Mouse (Mus musculus) megakaryocyte, embryonic 14.5 days (primary cell): ENCODE results near the gene Aebp2. TPM values are rescaled to one million over a fixed set of nuclear protein-coding genes. Genes with fewer than 3 reads are reported as not detected.

Experiments
- H3K27me3 ChIP-seq: replicated peaks from 2 replicates; pipeline ENCODE3; 2012; ENCODE audit warnings: inconsistent platforms
- H3K36me3 ChIP-seq: replicated peaks from 2 replicates; pipeline ENCODE3; 2012; ENCODE audit warnings: low read length, inconsistent platforms, mixed read lengths
- H3K4me1 ChIP-seq: 2 replicates; pipeline ENCODE4 v1.6.1; 2012; ENCODE audit warnings: inconsistent platforms
- H3K4me3 ChIP-seq: replicated peaks from 2 replicates; pipeline ENCODE3; 2012; ENCODE audit warnings: moderate library complexity, mild to moderate bottlenecking, inconsistent platforms
- H3K9me3 ChIP-seq: 2 replicates; pipeline ENCODE4 v1.6.1; 2012; ENCODE audit warnings: inconsistent platforms
- FLI1 ChIP-seq: IDR thresholded peaks from 2 replicates; pipeline ENCODE4 v1.6.1; 2012; ENCODE audit warnings: low read length, inconsistent platforms, mixed read lengths
- GATA1 ChIP-seq: IDR thresholded peaks from 3 replicates; pipeline ENCODE4 v1.6.1; 2012; ENCODE audit warnings: mixed read lengths, low read length, inconsistent platforms, borderline replicate concordance
- polyA plus RNA-seq: library from polyadenylated mRNA; stranded (reverse); fragments of >175 nt; gene quantifications from 2 replicates; pipeline ENCODE4 v1.2.3, GENCODE M21; 2012; ENCODE audit warnings: low replicate concordance; ENCODE audit not compliant: insufficient read depth

Aebp2 gene
- polyA plus RNA-seq, 1 experiment = 10.2 TPM

DNA sequence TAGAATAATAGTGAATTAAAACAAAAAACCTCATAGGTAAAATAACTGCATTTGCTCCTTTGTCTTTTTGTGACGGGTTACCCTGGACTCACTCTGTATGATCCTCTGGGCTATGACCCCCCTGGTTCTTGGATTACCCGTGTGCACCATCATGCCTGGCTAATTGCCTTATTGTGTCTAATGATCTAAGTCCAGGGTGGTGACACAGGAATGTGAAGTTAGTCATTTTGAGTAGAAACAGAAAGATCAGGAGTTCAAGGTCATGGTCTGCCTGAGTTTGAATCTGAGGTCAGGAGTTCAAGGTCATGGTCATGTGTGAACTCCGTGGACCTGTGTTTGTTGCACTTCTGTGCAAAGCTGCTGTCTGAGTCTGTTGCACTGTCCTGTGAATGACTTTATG, 16.7 kb upstream of the Aebp2 start:
- no peaks in the 10 kb centered on the region for H3K4me1 ChIP-seq
- TF ChIP-seq FLI1 (no peak), GATA1 (no peak)
- no peaks in the 10 kb centered on the region for H3K9me3 ChIP-seq
- no peak overlapping the region for H3K4me3 ChIP-seq
- H3K27me3 ChIP-seq = peaks cover 4% of the 10 kb centered on the region
- H3K36me3 ChIP-seq = no peaks in the 10 kb centered on the region

DNA sequence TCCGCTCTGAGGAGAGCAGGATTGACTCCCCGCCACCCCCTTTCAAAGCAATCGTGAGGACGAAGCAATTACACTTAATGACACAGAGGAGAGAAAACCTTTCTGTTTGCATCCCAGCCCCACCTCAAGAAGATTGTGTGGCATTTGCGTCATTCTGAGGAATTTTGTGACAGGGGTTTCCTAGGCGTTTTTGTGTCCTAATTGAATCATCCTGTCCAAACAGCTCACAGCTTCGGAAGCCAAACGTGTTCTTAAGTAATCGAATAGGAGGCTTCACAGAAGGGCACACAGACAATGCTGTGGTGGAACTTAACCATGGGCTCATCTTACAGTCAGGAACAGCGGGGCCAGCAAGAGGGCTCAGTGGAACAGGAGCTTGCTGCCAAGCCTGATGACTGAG, 15.9 kb upstream of the Aebp2 start:
- no peak overlapping the region for H3K4me3 ChIP-seq

DNA sequence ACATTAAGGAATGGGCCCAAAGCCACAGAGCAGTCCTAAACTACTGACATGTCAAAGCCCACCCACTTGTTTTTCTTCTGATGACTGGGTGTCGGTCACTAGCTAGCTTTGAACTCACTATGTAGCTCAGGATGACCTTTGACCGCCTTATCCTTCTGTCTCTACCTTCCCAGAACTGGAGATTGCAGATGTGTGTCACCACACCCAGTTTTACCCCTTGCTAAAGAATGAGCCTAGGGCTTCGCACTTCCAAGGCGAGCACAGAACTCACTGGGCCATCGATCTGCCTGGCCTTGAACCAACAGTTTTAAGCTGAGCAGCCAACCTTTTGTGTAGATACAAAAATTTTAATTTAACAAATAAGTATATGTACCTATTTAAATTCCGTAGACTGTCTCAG, 13.8 kb upstream of the Aebp2 start:
- TF ChIP-seq GATA1 = no peak
- TF ChIP-seq FLI1 = no peak
- Histone ChIP-seq H3K4me3 (no peak overlapping the region), H3K36me3 (no peaks in the 10 kb centered on the region), H3K27me3 (peaks cover 4% of the 10 kb centered on the region), H3K4me1 (0 out of 2 replicates have a peak, but pooled peaks cover 2% of the 10 kb centered on the region), H3K9me3 (no peaks in the 10 kb centered on the region)

More for the DNA sequence above, 15.9 kb upstream of the Aebp2 start:
- peaks cover 4% of the 10 kb centered on the region for H3K27me3 ChIP-seq
- TF ChIP-seq FLI1 (no peak), GATA1 (no peak)
- H3K9me3 ChIP-seq = no peaks in the 10 kb centered on the region
- no peaks in the 10 kb centered on the region for H3K36me3 ChIP-seq
- no peaks in the 10 kb centered on the region for H3K4me1 ChIP-seq

DNA sequence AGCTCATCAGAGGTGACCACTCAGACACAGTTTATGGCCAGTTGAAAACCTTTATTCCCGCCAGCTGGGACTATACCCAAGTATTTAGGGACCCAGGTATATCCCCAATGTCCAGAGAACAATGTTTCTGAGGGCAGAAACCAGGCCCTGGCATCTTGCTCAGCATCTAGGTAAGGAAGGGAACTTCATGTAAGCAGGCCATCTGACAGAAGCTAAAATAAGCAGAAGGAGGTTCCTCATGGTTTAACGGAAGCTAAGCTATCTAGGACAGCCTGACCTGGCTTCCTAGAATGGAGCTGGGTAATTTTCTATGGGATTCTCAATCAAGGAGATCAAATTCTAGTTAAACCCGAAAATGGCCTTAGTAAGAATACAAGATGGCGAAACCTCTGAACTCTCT, 12.9 kb upstream of the Aebp2 start:
- peaks cover 4% of the 10 kb centered on the region; the same call in 1 of the 2 replicates for H3K4me1 ChIP-seq
- no peaks in the 10 kb centered on the region for H3K36me3 ChIP-seq
- no peaks in the 10 kb centered on the region for H3K9me3 ChIP-seq
- H3K27me3 ChIP-seq = peaks cover 5% of the 10 kb centered on the region
- no peak for TF ChIP-seq FLI1
- TF ChIP-seq GATA1 = no peak
- no peak overlapping the region for H3K4me3 ChIP-seq

DNA sequence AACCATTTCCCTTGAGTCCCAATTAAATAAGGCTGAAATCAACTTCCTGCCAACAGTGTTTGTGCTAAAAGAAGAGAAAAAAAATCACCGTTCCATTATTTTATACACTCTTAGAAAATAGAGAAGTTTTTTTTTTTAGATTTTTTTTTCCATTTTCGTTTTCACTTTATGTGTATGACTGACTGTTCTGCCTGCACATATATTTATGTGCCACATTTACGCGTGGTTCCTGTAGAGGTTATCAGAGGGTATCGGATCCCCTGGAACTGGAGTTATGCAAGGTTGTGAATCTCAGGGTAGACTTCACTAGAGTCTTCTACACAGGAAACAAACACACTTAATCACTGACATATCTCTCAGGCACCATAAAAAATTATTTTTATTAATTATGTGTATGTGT, 12.3 kb upstream of the Aebp2 start:
- peaks cover 8% of the 10 kb centered on the region for H3K4me1 ChIP-seq
- no peaks in the 10 kb centered on the region for H3K9me3 ChIP-seq
- H3K36me3 ChIP-seq = no peaks in the 10 kb centered on the region
- peaks cover 5% of the 10 kb centered on the region for H3K27me3 ChIP-seq
- no peak overlapping the region for H3K4me3 ChIP-seq
- TF ChIP-seq GATA1 (no peak), FLI1 (no peak)

DNA sequence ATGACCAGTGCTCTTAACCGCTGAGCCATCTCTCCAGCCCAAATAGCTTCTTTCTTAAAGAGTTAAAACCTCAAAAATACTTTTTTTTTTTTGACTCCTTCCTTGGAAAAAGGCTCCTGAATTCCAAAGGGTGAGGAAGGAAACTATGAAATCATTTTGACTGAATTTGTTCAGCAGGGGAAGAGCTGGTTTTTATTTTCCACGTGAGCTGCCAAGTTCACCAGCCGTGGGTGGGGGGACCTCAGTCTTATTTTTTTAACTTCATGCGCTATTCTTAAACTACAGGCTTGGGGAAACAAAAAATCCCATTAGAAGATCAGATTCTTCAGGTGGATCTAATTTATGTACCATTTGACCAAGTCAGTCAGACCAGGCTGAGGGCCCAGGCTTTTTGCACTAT, 11.2 kb upstream of the Aebp2 start:
- no peak overlapping the region for H3K4me3 ChIP-seq

DNA sequence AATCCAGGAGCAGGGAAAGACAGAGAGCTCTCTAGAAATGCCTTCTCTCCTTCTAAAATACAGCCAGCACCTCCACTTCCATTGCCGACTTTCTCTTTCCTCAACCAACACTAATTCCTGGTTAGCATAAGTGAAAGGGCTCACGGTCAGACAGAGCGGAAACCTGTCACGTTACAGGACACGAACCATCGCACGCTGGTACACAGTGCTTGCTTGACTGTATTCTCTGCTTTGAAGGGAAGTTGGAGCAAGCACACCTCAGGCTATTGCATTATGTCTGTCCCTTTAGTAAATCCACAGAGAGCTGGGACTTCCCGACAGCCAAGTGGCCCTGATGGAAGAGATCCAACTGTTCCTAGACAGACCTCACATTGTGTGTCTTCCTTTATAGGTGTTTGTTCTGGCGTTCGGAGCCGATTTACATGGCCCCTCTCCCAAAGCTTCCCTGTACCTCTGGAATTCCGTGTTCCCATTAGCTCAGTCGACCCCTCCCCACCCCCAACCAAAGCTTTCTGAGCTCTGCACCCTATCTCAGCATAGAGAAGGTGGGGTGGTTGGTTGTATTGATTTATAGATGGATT, 10.5 kb upstream of the Aebp2 start:
- no peak for TF ChIP-seq GATA1
- no peak for TF ChIP-seq FLI1

More for the DNA sequence above, 11.2 kb upstream of the Aebp2 start:
- TF ChIP-seq GATA1 (no peak), FLI1 (no peak)
- no peaks in the 10 kb centered on the region for H3K36me3 ChIP-seq
- H3K4me1 ChIP-seq = peaks cover 8% of the 10 kb centered on the region
- H3K9me3 ChIP-seq = no peaks in the 10 kb centered on the region
- H3K27me3 ChIP-seq = peaks cover 5% of the 10 kb centered on the region

DNA sequence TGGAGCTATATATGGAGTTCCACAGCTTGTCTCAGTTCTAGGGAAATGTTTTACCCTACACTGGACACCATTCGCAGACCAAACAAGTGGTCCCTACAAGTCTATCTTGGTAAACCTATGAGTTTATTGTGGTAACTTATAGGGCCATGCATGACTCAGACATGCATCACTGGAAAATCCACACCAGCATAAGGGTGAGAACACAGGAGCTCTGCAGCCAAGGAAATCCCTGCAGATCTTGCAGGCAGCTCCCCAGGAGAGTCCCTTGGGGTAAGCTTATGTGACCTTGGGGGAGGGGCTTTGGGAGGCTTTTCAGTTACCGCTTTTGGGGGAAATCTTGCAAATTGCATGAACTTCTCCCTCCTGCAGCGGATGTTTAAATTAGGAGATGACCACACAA, 8.6 kb upstream of the Aebp2 start:
- Histone ChIP-seq H3K36me3 (no peaks in the 10 kb centered on the region), H3K4me3 (no peak overlapping the region), H3K9me3 (no peaks in the 10 kb centered on the region), H3K27me3 (peaks cover 3% of the 10 kb centered on the region), H3K4me1 (peaks cover 8% of the 10 kb centered on the region)
- TF ChIP-seq FLI1 = no peak
- no peak for TF ChIP-seq GATA1

More for the DNA sequence above, 10.5 kb upstream of the Aebp2 start:
- peaks cover 8% of the 10 kb centered on the region for H3K4me1 ChIP-seq
- peaks cover 3% of the 10 kb centered on the region for H3K27me3 ChIP-seq
- H3K9me3 ChIP-seq = no peaks in the 10 kb centered on the region
- no peak overlapping the region for H3K4me3 ChIP-seq
- no peaks in the 10 kb centered on the region for H3K36me3 ChIP-seq

DNA sequence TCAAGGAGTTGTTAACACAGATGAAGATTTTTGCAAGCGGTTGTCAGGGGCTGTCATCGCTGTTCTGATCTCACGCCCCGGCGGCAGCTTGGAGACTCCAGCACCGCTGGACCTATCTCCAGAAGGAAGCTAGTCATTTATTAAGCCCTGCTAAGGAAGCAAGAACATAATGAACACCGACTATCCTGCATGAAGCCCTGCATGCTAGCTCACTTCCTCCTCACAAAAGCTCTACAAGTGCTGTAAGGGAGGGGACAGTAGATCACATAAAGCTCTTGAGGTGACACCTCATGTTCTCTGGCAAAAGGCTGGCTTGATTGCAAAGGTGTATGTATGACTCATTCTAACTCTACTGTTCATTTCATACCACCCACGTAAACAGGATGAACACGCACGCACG, 7.8 kb upstream of the Aebp2 start:
- Histone ChIP-seq H3K4me3 (no peak overlapping the region), H3K27me3 (peaks cover 3% of the 10 kb centered on the region), H3K36me3 (no peaks in the 10 kb centered on the region), H3K4me1 (peaks cover 14% of the 10 kb centered on the region), H3K9me3 (no peaks in the 10 kb centered on the region)
- no peak for TF ChIP-seq GATA1
- no peak for TF ChIP-seq FLI1

DNA sequence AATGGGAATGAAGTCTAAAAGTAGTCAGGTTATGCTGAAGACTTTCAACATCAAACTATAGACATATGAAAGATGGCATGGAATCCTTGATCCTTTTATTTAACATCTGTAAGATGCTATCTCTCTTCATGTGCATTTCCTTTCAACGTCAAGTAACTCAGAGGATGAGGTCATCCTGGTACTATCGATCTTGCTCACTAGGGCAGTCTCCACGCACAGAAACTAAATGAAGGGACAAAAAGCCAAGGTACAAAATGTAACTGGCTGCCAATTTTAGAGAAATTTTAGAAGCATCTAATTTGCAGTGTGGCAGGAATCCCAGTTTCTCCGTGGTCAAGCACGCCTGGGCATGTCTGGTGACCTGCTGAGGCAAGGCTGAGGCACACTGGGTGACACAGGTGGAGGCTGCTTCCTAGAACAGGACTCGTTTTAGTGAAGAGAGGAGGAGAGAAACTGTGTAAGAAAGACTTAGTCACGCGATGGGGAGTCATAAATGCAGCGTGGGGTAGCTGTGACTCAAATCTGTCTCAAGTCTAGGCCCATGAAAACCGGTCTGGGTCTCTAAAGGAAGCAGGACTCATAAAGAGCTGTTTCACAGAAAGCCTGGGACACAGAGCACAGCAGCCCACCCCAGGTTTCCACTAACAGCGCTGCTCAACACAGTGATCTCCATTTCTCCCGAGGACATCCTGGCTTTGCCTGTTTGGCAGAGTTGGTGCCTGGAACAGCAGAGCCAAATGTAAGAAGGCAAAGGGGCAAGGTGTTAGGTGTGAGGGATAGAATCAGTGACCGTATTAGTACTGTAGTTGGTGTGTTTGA, 1.7 kb upstream of the Aebp2 start:
- no peaks in the 10 kb centered on the region for H3K9me3 ChIP-seq
- H3K36me3 ChIP-seq = no peaks in the 10 kb centered on the region
- H3K4me1 ChIP-seq = peaks cover 42% of the 10 kb centered on the region
- H3K27me3 ChIP-seq = no peaks in the 10 kb centered on the region
- no peak overlapping the region for H3K4me3 ChIP-seq
- TF ChIP-seq GATA1 = no peak
